Comparison of ENCODE assay signal across 25 mouse cellular contexts in genomic region chr6:72273153-72273552, GRCm38 (mm10). TPM values are rescaled to one million over a fixed set of nuclear protein-coding genes. Genes with fewer than 3 reads are reported as not detected.
DNase-seq lines count a peak whose midpoint lies in the region; ATAC-seq lines count a peak whose summit lies in the region.
"Had no signal": no experiment of that assay in that cellular context is flagged by ENCODE, and none has a peak within 500 bp of the region (broad histone marks: within the 10 kb centered on the region; RNA-seq: fewer than 3 reads in every experiment).

No protein-coding gene starts in this region.

- peak overlapping the region; percentile 89 for H3K27ac ChIP-seq in lung, embryonic 16.5 days (ENCODE audit: low read length)
- no peak overlapping the region for H3K27ac ChIP-seq in liver, embryonic 11.5 days (ENCODE audit: low read depth, low read length)
- H3K27ac ChIP-seq: embryonic facial prominence, embryonic 13.5 days; forebrain, embryonic 12.5 days; limb, embryonic 13.5 days; midbrain, embryonic 13.5 days had no signal

- DNase-seq in lung, postnatal 25 days (ENCODE audit: low spot score), result no peak
- DNase-seq in c-Kit-positive CD71-positive TER-119-positive erythroid progenitor cells, embryonic 14.5 days (ENCODE audit: low spot score), result peak; percentile 62
- DNase-seq in liver, embryonic 11.5 days (ENCODE audit: low spot score), result no peak
- peak; percentile 68 to 81 for DNase-seq in spleen, postnatal 4 days (ENCODE audit: low spot score in 2 of 2)
- no peak for DNase-seq in adrenal gland, postnatal 14 days
- no peak for DNase-seq in kidney, adult 11 months
- DNase-seq: adrenal gland, postnatal 25 days; cerebellum, adult 9-10 months; gastrocnemius, postnatal 25 days; kidney, adult 9 months; right cerebral cortex, postnatal 4 days had no signal

- 64% methylated on average over 6 of the region's 6 CpGs for WGBS in lung, embryonic 16.5 days
- 53% methylated on average over 6 of the region's 6 CpGs for WGBS in liver, embryonic 11.5 days

- ATAC-seq in lung, embryonic 16.5 days (ENCODE audit: low read depth), result no peak
- peak; percentile 51; the same call in 1 of the 2 replicates for ATAC-seq in liver, embryonic 11.5 days (replicated peaks; ENCODE audit: low FRiP score)
- ATAC-seq: midbrain, embryonic 13.5 days had no signal

- H3K27me3 ChIP-seq in lung, embryonic 16.5 days (ENCODE audit: control insufficient read depth, insufficient read depth, low read depth, low read length), result no peaks in the 10 kb centered on the region
- 0 out of 2 replicates have a peak, but pooled peaks cover 4% of the 10 kb centered on the region for H3K27me3 ChIP-seq in liver, embryonic 11.5 days (replicated peaks; ENCODE audit: control insufficient read depth, insufficient read depth, low read length)
- H3K27me3 ChIP-seq: embryonic facial prominence, embryonic 13.5 days; forebrain, embryonic 12.5 days; heart, embryonic 12.5 days; limb, embryonic 13.5 days; midbrain, embryonic 13.5 days had no signal

- no peak overlapping the region for H3K4me2 ChIP-seq in lung, embryonic 16.5 days (ENCODE audit: low read depth, low read length)
- H3K4me2 ChIP-seq in liver, embryonic 11.5 days, result peak overlapping the region; percentile 6; the same call in 1 of the 2 replicates
- H3K4me2 ChIP-seq: embryonic facial prominence, embryonic 13.5 days; forebrain, embryonic 12.5 days; heart, embryonic 12.5 days; limb, embryonic 13.5 days; midbrain, embryonic 13.5 days had no signal

- H3K9ac ChIP-seq in lung, embryonic 16.5 days (ENCODE audit: low read length), result no peak overlapping the region
- no peak overlapping the region for H3K9ac ChIP-seq in liver, embryonic 11.5 days (ENCODE audit: low read depth, low read length)
- H3K9ac ChIP-seq: embryonic facial prominence, embryonic 13.5 days; forebrain, embryonic 12.5 days; heart, embryonic 12.5 days; limb, embryonic 13.5 days; midbrain, embryonic 13.5 days had no signal

- H3K36me3 ChIP-seq in lung, embryonic 16.5 days (ENCODE audit: control insufficient read depth, insufficient read depth, low read length), result no peaks in the 10 kb centered on the region
- no peaks in the 10 kb centered on the region for H3K36me3 ChIP-seq in liver, embryonic 11.5 days (ENCODE audit: control insufficient read depth, insufficient read depth, low read length)
- H3K36me3 ChIP-seq: embryonic facial prominence, embryonic 13.5 days; forebrain, embryonic 12.5 days; G1E; heart, embryonic 12.5 days; limb, embryonic 13.5 days; midbrain, embryonic 13.5 days had no signal

- H3K9me3 ChIP-seq in lung, embryonic 16.5 days (ENCODE audit: control insufficient read depth, low read length), result no peaks in the 10 kb centered on the region; the same call in 1 of the 2 replicates
- H3K9me3 ChIP-seq in liver, embryonic 11.5 days (ENCODE audit: control insufficient read depth, low read length), result no peaks in the 10 kb centered on the region
- H3K9me3 ChIP-seq: forebrain, embryonic 12.5 days; heart, embryonic 12.5 days; limb, embryonic 13.5 days had no signal

- H3K4me3 ChIP-seq in lung, embryonic 16.5 days (ENCODE audit: low read length), result no peak overlapping the region
- no peak overlapping the region for H3K4me3 ChIP-seq in liver, embryonic 11.5 days (ENCODE audit: low read depth, low read length)
- H3K4me3 ChIP-seq: embryonic facial prominence, embryonic 13.5 days; forebrain, embryonic 12.5 days; heart, embryonic 12.5 days; limb, embryonic 13.5 days; midbrain, embryonic 13.5 days; myocyte had no signal

- H3K4me1 ChIP-seq in lung, embryonic 16.5 days (replicated peaks; ENCODE audit: control insufficient read depth, insufficient read depth, low read length), result peaks cover 27% of the 10 kb centered on the region
- H3K4me1 ChIP-seq in liver, embryonic 11.5 days (replicated peaks; ENCODE audit: control insufficient read depth, insufficient read depth, low read length), result peaks cover 27% of the 10 kb centered on the region
- H3K4me1 ChIP-seq: embryonic facial prominence, embryonic 13.5 days; forebrain, embryonic 12.5 days; limb, embryonic 13.5 days had no signal

RNA-seq across cellular contexts. Expression of gene Sftpb, which starts 31.3 kb away (rescaled TPM):
- 275 and 324 TPM in 2 replicates for polyA plus RNA-seq in lung, embryonic 16.5 days (2015; fragmentation: Nextera tagmentation; extraction: Ambion mirVana)
- not detected in 2 replicates for polyA plus RNA-seq in liver, embryonic 11.5 days (2014; fragmentation: Nextera tagmentation; extraction: Ambion mirVana)
- total RNA-seq in adrenal gland, postnatal 14 days (2021), result 0.70 TPM in 1 of 2 replicates, not detected in the other
- total RNA-seq: adrenal gland, postnatal 25 days; G1E; gastrocnemius, postnatal 25 days; hematopoietic stem cell, adult 5-6 weeks; layer of hippocampus, postnatal 14 days; left cerebral cortex, postnatal 10 days; megakaryocyte progenitor cell, adult 5-6 weeks; neutrophil, adult 5-6 weeks had no signal
- polyA plus RNA-seq: forebrain, embryonic 12.5 days; G1E; heart, embryonic 12.5 days; limb, embryonic 13.5 days; midbrain, embryonic 13.5 days; myocyte; stomach, embryonic 14.5 days had no signal

RNA-seq across cellular contexts. Expression of gene Atoh8, which starts 37.8 kb away (rescaled TPM):
- 32.2 and 35.3 TPM in 2 replicates for polyA plus RNA-seq in lung, embryonic 16.5 days (2015; fragmentation: Nextera tagmentation; extraction: Ambion mirVana)
- 3.1 and 3.4 TPM in 2 replicates for polyA plus RNA-seq in liver, embryonic 11.5 days (2014; fragmentation: Nextera tagmentation; extraction: Ambion mirVana)
- total RNA-seq in adrenal gland, postnatal 14 days (2021), result 5.7 and 5.9 TPM in 2 replicates
- total RNA-seq: G1E; hematopoietic stem cell, adult 5-6 weeks; megakaryocyte progenitor cell, adult 5-6 weeks; neutrophil, adult 5-6 weeks had no signal

Comparison
In these comparisons a context has a peak if more than half of its experiments do, and no peak if none do; other contexts are left out.
1. DNase-seq: peak in c-Kit-positive CD71-positive TER-119-positive erythroid progenitor cells, embryonic 14.5 days (single experiment) and spleen, postnatal 4 days (2 of 2); none in lung, postnatal 25 days (single experiment), liver, embryonic 11.5 days (single experiment), adrenal gland, postnatal 14 days (single experiment) and kidney, adult 11 months (single experiment).
2. RNA of gene Sftpb, which starts 31.3 kb away (polyA plus RNA-seq): 275 to 324 TPM in lung, embryonic 16.5 days; not detected in liver, embryonic 11.5 days; every median in the first group is over 100 times any median in the second.